ENCODE assay signal across 1 mouse cellular context in genomic region chr7:81772786-81773539, GRCm38 (mm10).
TF ChIP-seq lines count a peak whose summit lies in the region.

No protein-coding gene starts in this region.

TF ChIP-seq in MEL, 35 proteins besides CTCF, POLR2A, EP300 and RAD21 (continued from another document):
- TF ChIP-seq NELFE (IDR thresholded peaks at IDR 0.05; ENCODE audit: low read depth, low read length), result no peak
- peak; percentile 28; the same call in 1 of the 2 replicates for TF ChIP-seq GATA1 (IDR thresholded peaks at IDR 0.05; ENCODE audit: low read depth, low read length)
- TF ChIP-seq UBTF (IDR thresholded peaks at IDR 0.05; ENCODE audit: borderline replicate concordance, insufficient read depth, low read depth, low read length), result no peak
- no peak for TF ChIP-seq NRF1 (IDR thresholded peaks at IDR 0.05; ENCODE audit: insufficient read depth, low read depth, low read length, poor library complexity, severe bottlenecking)
- TF ChIP-seq POLR2AphosphoS2 (IDR thresholded peaks at IDR 0.05; ENCODE audit: low read length), result no peak
- TF ChIP-seq USF2 (IDR thresholded peaks at IDR 0.05; ENCODE audit: borderline replicate concordance in 1 of 2, insufficient read depth in 1 of 2, low read depth in 1 of 2, low read length in 2 of 2), result no peak
- no peak for TF ChIP-seq KAT2A (conservative IDR thresholded peaks at IDR 0.05; ENCODE audit: low read depth, low read length)
- TF ChIP-seq MAX (IDR thresholded peaks at IDR 0.05; ENCODE audit: low read length), result peak; percentile 36; the same call in 1 of the 2 replicates
- TF ChIP-seq TAL1 (IDR thresholded peaks at IDR 0.05; ENCODE audit: low read length), result no peak
- no peak for TF ChIP-seq TCF12 (IDR thresholded peaks at IDR 0.05; ENCODE audit: low read depth, low read length)
